Mouse (Mus musculus): Measurements from ENCODE around the gene Flnb.

DNA sequence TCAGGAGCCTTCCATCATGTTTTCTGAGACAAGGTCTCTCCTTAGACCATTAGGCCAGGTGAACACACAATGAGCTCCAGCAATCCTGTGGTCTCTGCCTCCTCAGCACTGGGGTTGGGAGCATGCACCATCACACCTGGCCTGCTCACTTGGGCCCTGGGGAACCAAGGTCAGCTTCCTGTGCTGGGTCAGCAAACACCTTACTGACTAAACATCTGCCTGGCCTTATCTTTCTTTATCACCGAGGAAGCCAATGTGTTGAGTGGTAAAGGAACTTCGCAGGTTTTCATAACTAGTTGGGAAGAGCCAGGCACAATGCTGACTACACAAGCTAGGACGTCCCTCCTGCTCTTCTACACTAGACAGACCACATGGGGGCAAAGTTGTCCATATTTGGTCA lies 172.2 kb downstream of the Flnb start:
- no peak for TF ChIP-seq CTCF (IDR thresholded peaks at IDR 0.05)
- no peak for TF ChIP-seq EP300 (IDR thresholded peaks at IDR 0.05)

Measured in lung, postnatal 0 days (tissue).